Mouse (Mus musculus) spleen, adult 2 months (tissue): ENCODE results near the gene Tnfrsf13c. TPM values are rescaled to one million over a fixed set of nuclear protein-coding genes. Genes with fewer than 3 reads are reported as not detected.

Experiments used
- DNase-seq, 2 experiments: peaks; one replicate each; pipeline versions ENCODE4 v3.0.0 to v3.0.0-alpha.2; 2012 to 2021; ENCODE audit warnings: low spot score in 2 of 2, low read depth in 1 of 2
- H3K27ac ChIP-seq: fragments of 200-500 bp; 2 replicates; pipeline ENCODE4 v1.5.1; 2012; ENCODE audit warnings: low read length, inconsistent platforms; ENCODE audit not compliant: insufficient read depth
- H3K27me3 ChIP-seq: fragments of 200-500 bp; 2 replicates; pipeline ENCODE4 v1.6.1; 2012; ENCODE audit warnings: mild to moderate bottlenecking, moderate library complexity, low read length, inconsistent platforms; ENCODE audit not compliant: control insufficient read depth, insufficient read depth
- H3K36me3 ChIP-seq: fragments of 200-500 bp; 2 replicates; pipeline ENCODE4 v1.6.1; 2012; ENCODE audit warnings: mild to moderate bottlenecking, low read length, inconsistent platforms; ENCODE audit not compliant: control insufficient read depth, insufficient read depth
- H3K4me1 ChIP-seq: fragments of 200-500 bp; 2 replicates; pipeline ENCODE4 v1.6.1; 2011; ENCODE audit warnings: inconsistent platforms; ENCODE audit not compliant: control insufficient read depth, insufficient read depth, insufficient read length
- H3K4me3 ChIP-seq: fragments of 200-500 bp; 2 replicates; pipeline ENCODE4 v1.5.1; 2011; ENCODE audit warnings: mild to moderate bottlenecking, inconsistent platforms; ENCODE audit not compliant: insufficient read depth, insufficient read length; ENCODE audit errors: extremely low read depth
- CTCF ChIP-seq: fragments of 200-500 bp; IDR thresholded peaks from 2 replicates; pipeline ENCODE4 v1.5.1; 2011; ENCODE audit warnings: mild to moderate bottlenecking, inconsistent platforms; ENCODE audit not compliant: insufficient read depth, insufficient read length, insufficient replicate concordance; ENCODE audit errors: extremely low read depth
- POLR2A ChIP-seq: fragments of 200-500 bp; IDR thresholded peaks from 2 replicates; pipeline ENCODE4 v1.6.1; 2011; ENCODE audit warnings: low read depth, low read length, inconsistent platforms
- WGBS: fragments of 180-500 bp; shearing (Covaris S2); methylation state at CpG from one replicate; pipeline ENCODE4 v1.1.7; 2018; 5-methylcytosine and 5-hydroxymethylcytosine counted together
- polyA plus RNA-seq: library from polyadenylated mRNA; depleted of rRNA; stranded (reverse); fragments of >200 nt; gene quantifications from 2 replicates; pipeline ENCODE4 v1.2.3, GENCODE M21; 2012

Tnfrsf13c gene
- polyA plus RNA-seq, 1 experiment = 120 TPM

DNA sequence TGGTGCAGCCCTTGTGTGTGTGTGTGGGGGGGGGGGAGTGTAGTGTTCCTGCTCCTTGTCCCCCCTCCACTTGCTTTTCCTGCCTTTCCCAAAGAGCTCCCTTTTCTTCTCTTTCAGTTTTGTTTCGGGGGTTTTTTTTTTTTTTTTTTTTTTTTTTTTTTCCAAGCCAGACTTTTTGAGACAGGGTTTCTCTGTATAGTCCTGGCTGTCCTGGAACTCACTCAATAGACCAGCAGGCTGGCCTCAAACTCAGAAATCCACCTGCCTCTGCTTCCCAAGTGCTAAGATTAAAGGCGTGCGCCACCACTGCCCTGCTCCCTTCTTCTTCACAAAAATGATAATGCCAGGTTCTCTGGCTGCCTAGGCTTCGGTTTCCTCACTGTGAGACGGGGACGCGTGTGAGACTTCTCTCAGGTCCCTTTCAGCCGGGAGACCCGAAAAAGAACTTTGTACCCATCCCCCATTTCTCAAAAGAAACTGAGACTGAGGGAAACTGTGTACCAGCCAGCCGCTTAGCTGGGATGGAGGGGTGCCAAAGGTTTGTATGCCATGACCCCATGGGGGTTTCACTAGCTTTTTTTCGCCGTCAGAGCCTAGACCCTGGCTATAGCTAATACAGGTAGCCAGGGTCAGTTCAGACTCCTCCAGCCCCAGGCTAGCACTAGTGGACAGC lies 4.0 kb downstream of the Tnfrsf13c start:
- no peak for DNase-seq
- no peak for TF ChIP-seq POLR2A
- no peak for TF ChIP-seq CTCF
- peaks cover 48% of the 10 kb centered on the region for H3K4me1 ChIP-seq
- peak overlapping the region; percentile 78 for H3K27ac ChIP-seq
- H3K27me3 ChIP-seq = no peaks in the 10 kb centered on the region
- WGBS = 65% methylated on average over 11 of the region's 12 CpGs
- H3K4me3 ChIP-seq = no peak overlapping the region
- H3K36me3 ChIP-seq = peaks cover 5% of the 10 kb centered on the region; the same call in 1 of the 2 replicates

GRCm38 (mm10) chr15:82218778-82219666 lies 5.1 kb downstream of the Tnfrsf13c start:
- Histone ChIP-seq H3K27ac (peak overlapping the region; percentile 78), H3K4me3 (peak overlapping the region; percentile 16; the same call in 1 of the 2 replicates), H3K36me3 (peaks cover 5% of the 10 kb centered on the region; the same call in 1 of the 2 replicates), H3K4me1 (peaks cover 40% of the 10 kb centered on the region), H3K27me3 (no peaks in the 10 kb centered on the region)
- peak; percentile 65 to 84 for DNase-seq
- no peak for TF ChIP-seq POLR2A
- no peak for TF ChIP-seq CTCF
- 18% methylated on average over 26 of the region's 26 CpGs for WGBS

- H3K27me3 ChIP-seq = peaks cover 4% of the 10 kb centered on the region; the same call in 1 of the 2 replicates
Observed at GRCm38 (mm10) chr15:82217980-82218379, 6.2 kb downstream of the Tnfrsf13c start.

GRCm38 (mm10) chr15:82217039-82217438 lies 7.1 kb downstream of the Tnfrsf13c start:
- no peak overlapping the region for H3K4me3 ChIP-seq
- TF ChIP-seq CTCF (no peak), POLR2A (no peak)
- H3K27ac ChIP-seq = 0 out of 2 replicates have a peak overlapping the region, but pooled peaks have one; percentile 5
- H3K4me1 ChIP-seq = peaks cover 42% of the 10 kb centered on the region
- DNase-seq = no peak
- peaks cover 11% of the 10 kb centered on the region for H3K27me3 ChIP-seq
- WGBS = 42% methylated on average over 7 of the region's 7 CpGs
- peaks cover 1% of the 10 kb centered on the region; the same call in 1 of the 2 replicates for H3K36me3 ChIP-seq

More at GRCm38 (mm10) chr15:82217980-82218379, 6.2 kb downstream of the Tnfrsf13c start:
- Histone ChIP-seq H3K27ac (peak overlapping the region; percentile 51; the same call in 1 of the 2 replicates), H3K36me3 (peaks cover 3% of the 10 kb centered on the region; the same call in 1 of the 2 replicates), H3K4me3 (no peak overlapping the region), H3K4me1 (peaks cover 40% of the 10 kb centered on the region)
- WGBS = 70% methylated on average over 8 of the region's 9 CpGs
- no peak for DNase-seq
- no peak for TF ChIP-seq CTCF
- TF ChIP-seq POLR2A = no peak

- no peak for TF ChIP-seq CTCF
- no peak for TF ChIP-seq POLR2A
- Histone ChIP-seq H3K36me3 (no peaks in the 10 kb centered on the region), H3K27ac (no peak overlapping the region), H3K4me1 (peaks cover 47% of the 10 kb centered on the region), H3K4me3 (no peak overlapping the region), H3K27me3 (peaks cover 18% of the 10 kb centered on the region)
- 65% methylated on average over 20 of the region's 20 CpGs for WGBS
- DNase-seq = no peak
Observed at GRCm38 (mm10) chr15:82216142-82216827, 7.9 kb downstream of the Tnfrsf13c start.

- Histone ChIP-seq H3K4me3 (no peak overlapping the region), H3K27me3 (peaks cover 19% of the 10 kb centered on the region), H3K27ac (no peak overlapping the region), H3K36me3 (no peaks in the 10 kb centered on the region), H3K4me1 (peaks cover 41% of the 10 kb centered on the region)
- 79% methylated on average over 11 of the region's 11 CpGs for WGBS
- DNase-seq = no peak
- no peak for TF ChIP-seq CTCF
- TF ChIP-seq POLR2A = no peak
Observed at GRCm38 (mm10) chr15:82215332-82216046, 8.7 kb downstream of the Tnfrsf13c start.
